ENCODE assay signal across 8 mouse cellular contexts in the genomic region with DNA sequence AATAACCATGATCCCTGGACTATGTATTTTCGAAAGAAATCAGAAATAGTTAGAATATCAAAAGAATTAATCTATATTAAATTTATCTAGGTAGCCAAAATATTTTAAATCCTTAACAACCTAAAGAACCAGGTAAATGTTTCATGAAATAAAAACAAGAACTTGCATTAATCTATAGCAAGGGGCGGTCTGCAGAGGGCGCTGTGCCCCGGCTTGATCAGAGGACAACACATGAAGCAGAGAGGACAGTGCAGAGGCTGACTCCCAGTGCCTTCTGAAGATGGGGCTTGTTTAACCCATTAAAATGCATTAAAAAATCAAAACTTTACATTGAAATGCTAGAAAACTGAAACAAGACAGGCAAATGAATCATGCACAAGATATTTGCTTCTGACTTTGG.
DNase-seq lines count a peak whose midpoint lies in the region; ATAC-seq and TF ChIP-seq lines count a peak whose summit lies in the region.
"Had no signal": no experiment of that assay in that cellular context is flagged by ENCODE, and none has a peak within 500 bp of the region (broad histone marks: within the 10 kb centered on the region; RNA-seq: fewer than 3 reads in every experiment).

No protein-coding gene starts in this region.

- no peak for TF ChIP-seq EP300 in CH12.LX (IDR thresholded peaks at IDR 0.05; ENCODE audit: low read length)

- H3K27ac ChIP-seq in hindbrain, postnatal 0 days = no peak overlapping the region
- H3K27ac ChIP-seq in hindbrain, embryonic 16.5 days (ENCODE audit: low read depth, low read length) = no peak overlapping the region
- H3K27ac ChIP-seq in CH12.LX (ENCODE audit: insufficient read depth, low read depth) = no peak overlapping the region
- H3K27ac ChIP-seq: midbrain, embryonic 12.5 days had no signal

- H3K79me2 ChIP-seq in CH12.LX (replicated peaks; ENCODE audit: control insufficient read depth, extremely low read depth, insufficient read depth, poor library complexity, severe bottlenecking) = no peaks in the 10 kb centered on the region

- no peak overlapping the region for H3K9ac ChIP-seq in hindbrain, postnatal 0 days (replicated peaks; ENCODE audit: low read length)
- no peak overlapping the region for H3K9ac ChIP-seq in hindbrain, embryonic 16.5 days (ENCODE audit: low read depth, low read length)
- no peak overlapping the region for H3K9ac ChIP-seq in CH12.LX (ENCODE audit: insufficient read depth, low read depth)
- H3K9ac ChIP-seq: midbrain, embryonic 12.5 days had no signal

- TF ChIP-seq RAD21 in CH12.LX (IDR thresholded peaks at IDR 0.05; ENCODE audit: low read depth, low read length) = peak; percentile 63

- H3K9me3 ChIP-seq in hindbrain, postnatal 0 days (ENCODE audit: low read length) = no peaks in the 10 kb centered on the region
- H3K9me3 ChIP-seq in hindbrain, embryonic 16.5 days (ENCODE audit: control insufficient read depth, low read length) = no peaks in the 10 kb centered on the region
- no peaks in the 10 kb centered on the region for H3K9me3 ChIP-seq in CH12.LX (replicated peaks; ENCODE audit: low read length)
- H3K9me3 ChIP-seq: midbrain, embryonic 12.5 days had no signal

- DNase-seq in hindbrain, postnatal 0 days (ENCODE audit: low spot score) = peak; percentile 43
- DNase-seq in CH12.LX (ENCODE audit: extremely low read depth) = peak; percentile 54
- DNase-seq in Patski (ENCODE audit: low read depth, low spot score) = no peak
- peak; percentile 57 to 60 for DNase-seq in kidney, postnatal 4 days
- no peak for DNase-seq in thymus, postnatal 0 days (ENCODE audit: low spot score)
- no peak for DNase-seq in ovary, postnatal 10 days (ENCODE audit: low spot score)

- H3K27me3 ChIP-seq in hindbrain, postnatal 0 days (ENCODE audit: insufficient read depth, low read length) = no peaks in the 10 kb centered on the region
- H3K27me3 ChIP-seq in hindbrain, embryonic 16.5 days (replicated peaks; ENCODE audit: control insufficient read depth, insufficient read depth, low read length) = no peaks in the 10 kb centered on the region
- H3K27me3 ChIP-seq in CH12.LX (replicated peaks) (no peaks in the 10 kb centered on the region), Patski (no peaks in the 10 kb centered on the region)
- H3K27me3 ChIP-seq: midbrain, embryonic 12.5 days had no signal

- H3K4me1 ChIP-seq in hindbrain, postnatal 0 days (ENCODE audit: insufficient read depth, low read length) = no peaks in the 10 kb centered on the region
- no peaks in the 10 kb centered on the region for H3K4me1 ChIP-seq in hindbrain, embryonic 16.5 days (ENCODE audit: control insufficient read depth, insufficient read depth, low read depth, low read length)
- peaks cover 4 to 29% of the 10 kb centered on the region in 2 experiments; a peak in 2 of 4 replicates for H3K4me1 ChIP-seq in CH12.LX (ENCODE audit: control insufficient read depth in 1 of 2, insufficient read depth in 2 of 2)
- H3K4me1 ChIP-seq: midbrain, embryonic 12.5 days had no signal

- 35% methylated on average over 4 of the region's 4 CpGs for WGBS in hindbrain, postnatal 0 days
- 41% methylated on average over 4 of the region's 4 CpGs for WGBS in hindbrain, embryonic 16.5 days

- TF ChIP-seq CTCF in hindbrain, postnatal 0 days (IDR thresholded peaks at IDR 0.05; ENCODE audit: low read depth) = peak; percentile 56
- TF ChIP-seq CTCF in CH12.LX (conservative IDR thresholded peaks at IDR 0.05 in 1 of 2, IDR thresholded peaks at IDR 0.05 in 1 of 2; ENCODE audit: low read depth in 2 of 2, low read length in 2 of 2) (peak; percentile 69 to 74), Patski (IDR thresholded peaks at IDR 0.05) (peak; percentile 71)

- ATAC-seq in hindbrain, postnatal 0 days = no peak
- ATAC-seq in hindbrain, embryonic 16.5 days = no peak
- no peak for ATAC-seq in Patski

- H3K4me3 ChIP-seq in hindbrain, postnatal 0 days (ENCODE audit: low read length) = no peak overlapping the region
- H3K4me3 ChIP-seq in hindbrain, embryonic 16.5 days (ENCODE audit: low read length) = no peak overlapping the region
- no peak overlapping the region for H3K4me3 ChIP-seq in CH12.LX (replicated peaks in 1 of 3; ENCODE audit: low read depth in 2 of 3, low read length in 2 of 3, poor library complexity in 1 of 3)
- H3K4me3 ChIP-seq: midbrain, embryonic 12.5 days had no signal

- in situ Hi-C loops in CH12.LX (cut with MboI; ENCODE audit: low pct_ligation_motif_present, low pct_unique_long_range_greater_than_20kb, low sequenced_read_pairs) = no loop called here
- in situ Hi-C loops in Patski (cut with MboI; ENCODE audit: low pct_unique_long_range_greater_than_20kb) = loop anchor here (5.0 kb wide), 1 partner anchor 214 kb away; no protein-coding TSS in a partner anchor

- no peaks in the 10 kb centered on the region for H3K36me3 ChIP-seq in hindbrain, postnatal 0 days (ENCODE audit: insufficient read depth, low read length)
- no peaks in the 10 kb centered on the region for H3K36me3 ChIP-seq in hindbrain, embryonic 16.5 days (ENCODE audit: control insufficient read depth, insufficient read depth, low read length)
- H3K36me3 ChIP-seq in CH12.LX (replicated peaks in 1 of 2; ENCODE audit: control insufficient read depth in 1 of 2, insufficient read depth in 1 of 2, low read length in 1 of 2) = no peaks in the 10 kb centered on the region
- H3K36me3 ChIP-seq: midbrain, embryonic 12.5 days had no signal

- no peak for TF ChIP-seq POLR2A in CH12.LX (IDR thresholded peaks at IDR 0.05; ENCODE audit: low read depth, low read length)

- POLR2A ChIA-PET in Patski (lab: Charles Lee) = no interaction called here

- no peak overlapping the region for H3K4me2 ChIP-seq in hindbrain, postnatal 0 days (ENCODE audit: low read depth, low read length)
- no peak overlapping the region for H3K4me2 ChIP-seq in hindbrain, embryonic 16.5 days (ENCODE audit: low read length)
- no peak overlapping the region for H3K4me2 ChIP-seq in CH12.LX (ENCODE audit: insufficient read depth, low read depth, poor library complexity, severe bottlenecking)
- H3K4me2 ChIP-seq: midbrain, embryonic 12.5 days had no signal

- dilution Hi-C loops in CH12.LX (cut with MboI; ENCODE audit: extremely low pct_ligation_motif_present, extremely low pct_unique_long_range_greater_than_20kb, low sequenced_read_pairs) = no loop called here

- CTCF ChIA-PET in Patski (lab: Charles Lee) = interaction anchor here (1.0 kb wide), 1 partner anchor 12 kb away, joined by 3 read pairs; no protein-coding TSS in a partner anchor

TF ChIP-seq in CH12.LX, 34 proteins besides CTCF, POLR2A, EP300 and RAD21:
- no peak for TF ChIP-seq ZMIZ1 (IDR thresholded peaks at IDR 0.05; ENCODE audit: low read depth, low read length)
- TF ChIP-seq SMC3 (IDR thresholded peaks at IDR 0.05; ENCODE audit: low read depth, low read length) = peak; percentile 63
- TF ChIP-seq MEF2A (IDR thresholded peaks at IDR 0.05; ENCODE audit: borderline replicate concordance, low read depth, low read length) = no peak

Comparison
In these comparisons a context has a peak if more than half of its experiments do, and no peak if none do; other contexts are left out.
1. DNase-seq: peak in hindbrain, postnatal 0 days (single experiment), CH12.LX (single experiment) and kidney, postnatal 4 days (2 of 2); none in Patski (single experiment), thymus, postnatal 0 days (single experiment) and ovary, postnatal 10 days (single experiment).
2. Peak in every context shown above with its lines, with median percentiles within 50 percentile points of each other: CTCF ChIP-seq.